Mouse (Mus musculus) stomach, embryonic 14.5 days (tissue): ENCODE results near the gene Slc38a4. TPM values are rescaled to one million over a fixed set of nuclear protein-coding genes. Genes with fewer than 3 reads are reported as not detected.
A peak's percentile ranks its signal among the peaks of the same experiment; 100 is the strongest.

Experiments
- ATAC-seq: fragments of 200-750 bp; cut with Nextera tagmentation; 2 replicates; pipeline ENCODE4 v1.8.0; 2017; ENCODE audit warnings: low read depth, moderate TSS enrichment; ENCODE audit not compliant: insufficient number of reproducible peaks, insufficient read depth, low FRiP score
- H3K27ac ChIP-seq: fragments of 300-500 bp; sonication (generic); 2 replicates; pipeline ENCODE4 v1.5.1; 2014; ENCODE audit warnings: mild to moderate bottlenecking, low read length, moderate library complexity, mixed read lengths
- H3K27me3 ChIP-seq: fragments of 300-500 bp; sonication (generic); 2 replicates; pipeline ENCODE4 v1.6.1; 2014; ENCODE audit warnings: low read length, control low read depth, mixed read lengths; ENCODE audit not compliant: control insufficient read depth, insufficient read depth
- H3K36me3 ChIP-seq: fragments of 300-500 bp; sonication (generic); 2 replicates; pipeline ENCODE4 v1.6.1; 2014; ENCODE audit warnings: mild to moderate bottlenecking, control low read depth, low read length, moderate library complexity, mixed read lengths; ENCODE audit not compliant: control insufficient read depth, insufficient read depth
- H3K4me1 ChIP-seq: fragments of 300-500 bp; sonication (generic); 2 replicates; pipeline ENCODE4 v1.6.1; 2014; ENCODE audit warnings: low read length, control low read depth, mixed read lengths; ENCODE audit not compliant: control insufficient read depth, insufficient read depth
- H3K4me2 ChIP-seq: fragments of 300-500 bp; sonication (generic); replicated peaks from 2 replicates; pipeline ENCODE4 v1.6.1; 2014; ENCODE audit warnings: low read depth, low read length, control low read depth
- H3K4me3 ChIP-seq: fragments of 300-500 bp; sonication (generic); 2 replicates; pipeline ENCODE4 v1.5.1; 2014; ENCODE audit warnings: low read depth, low read length, control low read depth
- H3K9ac ChIP-seq: fragments of 300-500 bp; sonication (generic); replicated peaks from 2 replicates; pipeline ENCODE4 v1.6.1; 2014; ENCODE audit warnings: low read depth, mild to moderate bottlenecking, control low read depth, low read length, moderate library complexity, mixed read lengths
- H3K9me3 ChIP-seq: fragments of 300-500 bp; sonication (generic); 2 replicates; pipeline ENCODE4 v1.6.1; 2016; ENCODE audit warnings: low read depth, low read length, control low read depth; ENCODE audit not compliant: control insufficient read depth
- whole genome bisulfite sequencing: fragments of 180-500 bp; shearing (Covaris S2); extraction: QIAGEN DNeasy Blood & Tissue Kit; methylation state at CpG from one replicate; pipeline ENCODE4 v1.1.7; 2014; 5-methylcytosine and 5-hydroxymethylcytosine counted together
- polyA plus RNA-seq: library from polyadenylated mRNA; unstranded; fragments of >200 nt; fragmentation: Nextera tagmentation; extraction: Ambion mirVana; gene quantifications from 2 replicates; pipeline ENCODE4 v1.2.1, GENCODE M21; 2014

The Slc38a4 gene
- polyA plus RNA-seq, 1 experiment from 2014 or later, result 59.1 TPM

DNA sequence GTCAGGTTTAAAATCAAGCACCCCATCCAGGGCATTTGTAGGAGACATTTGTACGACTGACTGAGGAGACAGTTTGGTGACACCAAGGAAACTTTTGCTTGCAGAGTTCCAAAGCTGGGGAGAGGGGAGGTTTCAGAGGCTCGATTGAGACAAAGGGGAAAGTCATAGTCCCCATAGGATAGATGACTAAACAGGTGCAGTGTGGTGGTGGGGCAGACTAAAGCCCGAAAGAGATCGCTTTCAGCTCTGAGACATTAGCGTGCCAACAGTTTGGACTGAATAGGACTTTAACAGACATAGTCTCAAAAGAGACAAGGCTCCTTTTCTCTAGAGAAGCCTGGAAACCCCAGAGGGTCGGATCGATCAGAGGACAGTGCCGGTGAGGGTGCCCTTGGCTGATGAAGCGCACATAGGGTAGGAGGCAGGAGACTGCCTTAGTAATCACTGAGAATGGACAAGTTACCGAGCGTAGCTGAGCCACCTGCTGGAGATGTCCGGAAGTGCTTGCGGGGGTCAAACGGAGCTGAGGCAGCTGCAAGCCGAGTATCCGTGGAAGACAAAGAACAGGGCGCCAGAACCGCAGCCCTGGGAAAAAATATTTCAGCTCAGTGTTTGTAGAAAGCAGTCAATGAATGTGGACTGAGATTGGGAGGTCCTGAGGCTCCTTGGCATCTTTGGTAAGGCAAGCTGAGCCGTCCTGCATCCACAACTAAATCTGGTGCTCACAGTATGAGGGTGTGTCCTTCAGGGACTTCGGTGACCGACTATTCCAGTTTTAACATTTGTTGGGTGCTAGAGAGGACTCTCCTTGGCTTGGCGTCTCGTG is 102.4 kb downstream of the Slc38a4 start:
- H3K4me1 ChIP-seq, result peaks cover 11% of the 10 kb centered on the region; the same call in 1 of the 2 replicates
- no peak for ATAC-seq
- 25% methylated on average over 23 of the region's 23 CpGs for WGBS
- H3K4me2 ChIP-seq, result peak overlapping the region; percentile 48
- H3K9ac ChIP-seq, result 0 out of 2 replicates have a peak overlapping the region, but pooled peaks have one; percentile 28
- H3K4me3 ChIP-seq, result peak overlapping the region; percentile 25
- H3K36me3 ChIP-seq, result no peaks in the 10 kb centered on the region
- no peaks in the 10 kb centered on the region for H3K27me3 ChIP-seq
- H3K27ac ChIP-seq, result no peak overlapping the region
- H3K9me3 ChIP-seq, result no peaks in the 10 kb centered on the region

DNA sequence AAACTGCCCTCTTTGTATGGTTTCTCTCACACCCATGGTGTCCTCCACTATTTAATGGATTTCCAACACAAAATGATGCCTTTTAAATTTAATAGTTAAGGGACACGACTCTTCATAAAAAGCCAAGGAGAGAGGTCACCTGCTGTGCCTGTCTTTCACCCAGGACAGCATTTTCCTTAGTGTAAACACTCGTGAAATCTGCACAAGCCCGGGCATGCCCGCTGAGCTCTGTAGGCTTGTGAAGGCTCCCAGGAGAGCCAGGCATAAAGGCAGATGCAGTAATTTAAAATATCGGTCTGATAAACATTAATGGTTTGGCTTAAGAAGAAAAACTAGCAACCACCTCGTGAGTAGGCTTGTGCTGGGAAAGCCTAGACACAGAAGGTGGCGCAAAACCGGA is 103.3 kb downstream of the Slc38a4 start:
- Histone ChIP-seq H3K4me3 (no peak overlapping the region), H3K9ac (no peak overlapping the region), H3K4me2 (no peak overlapping the region), H3K4me1 (peaks cover 11% of the 10 kb centered on the region; the same call in 1 of the 2 replicates), H3K27ac (no peak overlapping the region), H3K36me3 (no peaks in the 10 kb centered on the region), H3K9me3 (no peaks in the 10 kb centered on the region), H3K27me3 (no peaks in the 10 kb centered on the region)
- 55% methylated on average over 8 of the region's 8 CpGs for WGBS
- ATAC-seq, result no peak

DNA sequence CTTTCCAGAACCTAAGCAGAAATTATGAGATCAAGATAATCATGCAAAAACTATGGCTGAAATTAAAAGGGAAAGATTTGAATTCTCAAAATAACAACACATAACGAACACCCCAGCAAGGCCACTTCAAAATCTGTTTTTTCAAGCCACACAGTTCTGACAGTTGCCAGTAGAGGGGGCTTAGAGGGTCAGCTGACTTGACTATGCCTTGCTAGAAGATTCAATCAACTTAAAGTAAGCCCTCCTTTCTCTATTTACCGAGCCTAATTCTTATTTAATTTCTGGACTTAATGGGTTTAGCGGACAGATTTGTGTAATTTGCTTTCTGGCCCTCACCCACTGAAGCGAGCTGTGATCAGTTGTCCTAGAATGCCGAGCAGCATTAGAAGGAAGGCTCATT is 104.0 kb downstream of the Slc38a4 start:
- H3K9ac ChIP-seq, result no peak overlapping the region
- WGBS, result 58% methylated on average over 5 of the region's 5 CpGs
- no peak overlapping the region for H3K4me2 ChIP-seq
- no peak overlapping the region for H3K4me3 ChIP-seq
- no peaks in the 10 kb centered on the region for H3K9me3 ChIP-seq
- no peaks in the 10 kb centered on the region for H3K36me3 ChIP-seq
- no peaks in the 10 kb centered on the region for H3K27me3 ChIP-seq
- H3K27ac ChIP-seq, result no peak overlapping the region
- no peak for ATAC-seq
- peaks cover 11% of the 10 kb centered on the region; the same call in 1 of the 2 replicates for H3K4me1 ChIP-seq

DNA sequence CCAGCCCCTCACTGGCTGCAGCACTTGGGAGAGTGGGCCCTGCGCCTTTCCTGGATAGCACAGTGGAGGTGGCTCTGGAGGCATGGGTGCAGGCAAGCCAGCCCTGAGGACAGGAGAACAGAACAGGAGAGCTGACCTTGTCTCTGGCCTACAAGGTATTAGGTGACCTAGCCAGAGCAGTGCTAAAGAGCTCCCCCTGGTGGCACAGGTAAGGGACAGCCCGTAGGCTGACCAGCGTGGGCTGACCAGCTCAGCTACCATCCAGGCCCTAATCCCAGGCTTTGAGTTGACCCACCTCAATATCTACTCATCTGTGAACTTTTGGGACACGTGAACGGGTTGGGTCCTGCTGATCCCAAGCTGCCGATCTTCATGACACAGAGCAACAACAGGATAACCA is 107.3 kb downstream of the Slc38a4 start:
- H3K4me1 ChIP-seq, result peaks cover 9% of the 10 kb centered on the region; the same call in 1 of the 2 replicates
- no peaks in the 10 kb centered on the region for H3K27me3 ChIP-seq
- H3K9me3 ChIP-seq, result no peaks in the 10 kb centered on the region
- no peak overlapping the region for H3K27ac ChIP-seq
- ATAC-seq, result peak; percentile 58; the same call in 1 of the 2 replicates
- H3K36me3 ChIP-seq, result no peaks in the 10 kb centered on the region
- H3K9ac ChIP-seq, result no peak overlapping the region
- 60% methylated on average over 6 of the region's 6 CpGs for WGBS
- H3K4me2 ChIP-seq, result no peak overlapping the region
- H3K4me3 ChIP-seq, result no peak overlapping the region

Other genes with a start within 250 kb of the Slc38a4 start
- gene Pced1b, start 191.2 kb upstream of the Slc38a4 start, polyA plus RNA-seq, result 3.5 and 4.1 TPM in 2 replicates
- 3.0 and 5.5 TPM in 2 replicates for gene Amigo2, start 191.3 kb upstream of the Slc38a4 start, polyA plus RNA-seq